Mouse (Mus musculus) liver, postnatal 0 days (tissue): ENCODE measurements around the gene Immp2l.
"Not testable (repeated sequence)": the region's sequence is repeated elsewhere in the genome, so short reads cannot be mapped to it uniquely, and the experiment has no call there.

ENCODE experiments used
- CTCF ChIP-seq: sonication (generic); IDR thresholded peaks from 2 replicates; pipeline ENCODE4 v1.5.1; 2016; ENCODE audit warnings: antibody characterized with exemption, low read depth
- EP300 ChIP-seq: IDR thresholded peaks from 2 replicates; pipeline ENCODE4 v1.6.1; 2016; ENCODE audit warnings: antibody characterized with exemption, low read depth, mild to moderate bottlenecking

- not testable (repeated sequence) for TF ChIP-seq CTCF, EP300
Observed at GRCm38 (mm10) chr12:40992237-40992636, 31.7 kb upstream of the Immp2l start.
